Mouse (Mus musculus) liver, postnatal 0 days (tissue): ENCODE results near the gene 1700018G05Rik. TPM values are rescaled to one million over a fixed set of nuclear protein-coding genes. Genes with fewer than 3 reads are reported as not detected.
"Not testable (repeated sequence)": the region's sequence is repeated elsewhere in the genome, so short reads cannot be mapped to it uniquely, and the experiment has no call there.

ENCODE experiments used
- ATAC-seq: fragments of 200-750 bp; cut with Nextera tagmentation; 2 replicates; pipeline ENCODE4 v1.8.0; 2017; ENCODE audit warnings: mild to moderate bottlenecking, moderate library complexity
- DNase-seq: peaks from one replicate; pipeline ENCODE4 v3.0.0-alpha.2; 2016
- H3K27ac ChIP-seq: fragments of 300-500 bp; sonication (generic); 2 replicates; pipeline ENCODE4 v1.5.1; 2014; ENCODE audit warnings: antibody characterized with exemption, moderate library complexity, mild to moderate bottlenecking, low read depth
- H3K27me3 ChIP-seq: fragments of 300-500 bp; sonication (generic); 2 replicates; pipeline ENCODE4 v1.6.1; 2014; ENCODE audit warnings: low read length, control low read depth, mixed read lengths; ENCODE audit not compliant: insufficient read depth
- H3K36me3 ChIP-seq: fragments of 300-500 bp; sonication (generic); replicated peaks from 2 replicates; pipeline ENCODE4 v1.6.1; 2014; ENCODE audit warnings: mild to moderate bottlenecking, control low read depth, low read length, moderate library complexity, mixed read lengths; ENCODE audit not compliant: insufficient read depth
- H3K4me1 ChIP-seq: fragments of 300-500 bp; sonication (generic); 2 replicates; pipeline ENCODE4 v1.6.1; 2014; ENCODE audit warnings: antibody characterized with exemption, mild to moderate bottlenecking, control low read depth; ENCODE audit not compliant: insufficient read depth
- H3K4me2 ChIP-seq: fragments of 300-500 bp; sonication (generic); 2 replicates; pipeline ENCODE4 v1.6.1; 2014; ENCODE audit warnings: low read depth, mild to moderate bottlenecking, low read length, moderate library complexity, mixed read lengths
- H3K4me3 ChIP-seq: fragments of 300-500 bp; sonication (generic); 2 replicates; pipeline ENCODE4 v1.5.1; 2014; ENCODE audit warnings: low read depth, low read length
- H3K9ac ChIP-seq: fragments of 300-500 bp; sonication (generic); replicated peaks from 2 replicates; pipeline ENCODE4 v1.6.1; 2014; ENCODE audit warnings: mild to moderate bottlenecking, moderate library complexity
- H3K9me3 ChIP-seq: fragments of 300-500 bp; sonication (generic); 2 replicates; pipeline ENCODE4 v1.6.1; 2016; ENCODE audit warnings: mild to moderate bottlenecking, control low read depth, low read length, mixed read lengths
- CTCF ChIP-seq: sonication (generic); IDR thresholded peaks from 2 replicates; pipeline ENCODE4 v1.5.1; 2016; ENCODE audit warnings: antibody characterized with exemption, low read depth
- EP300 ChIP-seq: IDR thresholded peaks from 2 replicates; pipeline ENCODE4 v1.6.1; 2016; ENCODE audit warnings: antibody characterized with exemption, low read depth, mild to moderate bottlenecking
- WGBS: fragments of 180-500 bp; shearing (Covaris S2); extraction: QIAGEN DNeasy Blood & Tissue Kit; methylation state at CpG from one replicate; pipeline ENCODE4 v1.1.7; 2014; ENCODE audit not compliant: insufficient replicate concordance; 5-methylcytosine and 5-hydroxymethylcytosine counted together
- polyA plus RNA-seq: library from polyadenylated mRNA; unstranded; fragments of >200 nt; fragmentation: Nextera tagmentation; extraction: Ambion mirVana; gene quantifications from 2 replicates; pipeline ENCODE4 v1.2.1, GENCODE M21; 2015

1700018G05Rik gene
- not detected in 2 replicates for polyA plus RNA-seq

- not testable (repeated sequence) for H3K9me3 ChIP-seq, DNase-seq, H3K27ac ChIP-seq, H3K4me1 ChIP-seq, H3K9ac ChIP-seq, H3K36me3 ChIP-seq, ATAC-seq, H3K4me2 ChIP-seq, H3K27me3 ChIP-seq, H3K4me3 ChIP-seq
- WGBS: 69% methylated on average over 6 of the region's 6 CpGs
Observed at GRCm38 (mm10) chrX:102928072-102928471, at the start of gene 1700018G05Rik. Gene 1700018G05Rik (plus strand): TSS chrX:102928372.

GRCm38 (mm10) chrX:102908587-102908986, 19.6 kb upstream of the 1700018G05Rik start, which contains the start of the genes Dmrtc1a and 1700011M02Rik:
Gene Dmrtc1a (minus strand): TSS chrX:102908687.
Gene 1700011M02Rik (plus strand): TSS chrX:102908905.
- not testable (repeated sequence) for H3K27me3 ChIP-seq

GRCm38 (mm10) chrX:102914823-102915222, 13.3 kb upstream of the 1700018G05Rik start:
- not testable (repeated sequence) for ATAC-seq, H3K9me3 ChIP-seq, H3K4me3 ChIP-seq, H3K4me1 ChIP-seq, H3K27ac ChIP-seq, H3K36me3 ChIP-seq, H3K9ac ChIP-seq, H3K27me3 ChIP-seq, DNase-seq, H3K4me2 ChIP-seq
- WGBS: 72% methylated on average over 1 of the region's 1 CpGs

More at GRCm38 (mm10) chrX:102908587-102908986, 19.6 kb upstream of the 1700018G05Rik start, which contains the start of the genes Dmrtc1a and 1700011M02Rik:
- not testable (repeated sequence) for ATAC-seq, H3K4me3 ChIP-seq, DNase-seq, H3K36me3 ChIP-seq, H3K4me2 ChIP-seq, H3K27ac ChIP-seq, H3K9ac ChIP-seq, H3K4me1 ChIP-seq, H3K9me3 ChIP-seq
- 82% methylated on average over 6 of the region's 9 CpGs for WGBS

- not testable (repeated sequence) for H3K27ac ChIP-seq, H3K9me3 ChIP-seq, ATAC-seq, H3K4me3 ChIP-seq, H3K9ac ChIP-seq, H3K36me3 ChIP-seq, H3K4me2 ChIP-seq, DNase-seq, H3K27me3 ChIP-seq, H3K4me1 ChIP-seq
- peak; percentile 52 for TF ChIP-seq CTCF
- WGBS: 35% methylated on average over 4 of the region's 4 CpGs
Observed at GRCm38 (mm10) chrX:102926707-102927106, 1.5 kb upstream of the 1700018G05Rik start.

DNA sequence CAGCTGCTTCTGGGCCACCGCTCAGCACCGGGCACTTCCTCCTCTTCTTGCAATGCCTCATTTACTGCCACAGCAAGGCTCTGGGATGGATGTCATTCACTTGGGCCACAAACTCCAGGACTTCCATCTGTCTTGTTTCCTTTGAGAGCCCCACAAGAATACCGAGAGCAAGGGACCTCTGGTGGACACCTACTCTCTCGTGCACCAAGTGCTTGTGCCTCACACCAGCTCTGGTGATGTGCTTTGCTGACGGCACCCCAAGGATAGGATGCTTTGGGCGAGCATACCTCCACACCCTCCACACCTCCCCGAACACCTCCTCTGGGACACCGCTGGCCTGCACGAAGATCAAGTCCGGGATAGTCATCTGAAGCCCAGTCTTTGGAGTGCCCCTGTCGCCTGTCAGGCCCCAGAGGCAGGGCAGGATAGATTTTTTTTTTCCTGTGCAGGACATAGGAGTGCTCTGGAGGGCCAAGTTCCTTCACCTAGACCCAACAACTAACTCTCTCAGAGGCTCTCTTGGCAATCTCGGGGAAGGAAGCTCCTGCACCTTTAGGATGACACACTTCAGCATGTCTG, 4.9 kb downstream of the 1700018G05Rik start:
- DNase-seq: no peak
- Histone ChIP-seq H3K4me2 (no peak overlapping the region), H3K4me1 (no peaks in the 10 kb centered on the region), H3K36me3 (no peaks in the 10 kb centered on the region), H3K4me3 (peak overlapping the region; percentile 38; the same call in 1 of the 2 replicates), H3K9ac (no peak overlapping the region), H3K27ac (no peak overlapping the region), H3K27me3 (0 out of 2 replicates have a peak, but pooled peaks cover 23% of the 10 kb centered on the region), H3K9me3 (no peaks in the 10 kb centered on the region)
- ATAC-seq: no peak
- TF ChIP-seq CTCF (no peak), EP300 (no peak)
- WGBS: 42% methylated on average over 12 of the region's 12 CpGs

DNA sequence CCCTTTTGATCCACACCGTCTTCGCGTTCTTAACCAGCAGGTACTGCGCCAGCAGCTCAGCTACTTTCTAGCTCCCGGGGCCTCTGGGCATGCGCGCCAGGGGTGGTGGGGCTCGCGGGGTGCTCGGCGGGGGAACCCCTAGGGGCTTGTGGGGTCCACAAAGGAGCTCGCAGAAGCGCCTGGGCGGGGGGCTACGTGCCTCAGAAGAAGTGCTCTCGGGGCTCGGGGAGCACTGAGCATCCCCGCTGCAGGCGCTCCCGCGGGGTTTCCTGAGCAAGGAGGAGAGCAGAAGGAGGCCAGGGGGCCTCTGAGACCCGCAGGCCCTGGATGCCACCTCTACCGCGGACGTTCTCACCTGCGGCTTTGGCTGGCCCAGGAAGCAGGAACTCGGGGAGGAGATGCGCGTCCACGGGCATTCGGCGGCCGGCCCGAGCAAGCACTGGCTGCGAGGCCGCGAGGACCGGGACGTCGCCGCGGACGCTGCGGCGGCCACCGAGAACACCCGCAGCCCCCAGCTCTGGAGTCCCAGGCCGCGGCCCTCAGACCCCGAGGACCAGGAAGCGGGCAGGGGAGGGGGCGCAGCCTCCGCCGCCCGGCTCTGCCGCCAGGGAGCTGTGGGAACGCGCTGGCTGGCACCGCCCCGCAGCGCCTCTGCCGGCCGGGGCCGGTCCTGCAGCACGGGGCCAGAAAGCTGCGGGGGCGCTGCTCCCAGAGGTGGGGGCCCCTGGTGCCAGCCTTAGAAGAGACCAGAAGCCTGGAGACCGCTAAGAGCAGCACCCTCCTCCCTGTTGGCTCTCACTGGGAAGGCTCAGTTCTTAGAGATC, 5.6 kb downstream of the 1700018G05Rik start:
- ATAC-seq: no peak
- DNase-seq: peak; percentile 22
- TF ChIP-seq CTCF (peak; percentile 42), EP300 (no peak)
- Histone ChIP-seq H3K9ac (no peak overlapping the region), H3K4me2 (peak overlapping the region; percentile 68), H3K4me3 (peak overlapping the region; percentile 38), H3K36me3 (no peaks in the 10 kb centered on the region), H3K27me3 (peaks cover 23% of the 10 kb centered on the region; the same call in 1 of the 2 replicates), H3K27ac (no peak overlapping the region), H3K9me3 (no peaks in the 10 kb centered on the region), H3K4me1 (no peaks in the 10 kb centered on the region)
- WGBS: 23% methylated on average over 53 of the region's 68 CpGs
